Mouse (Mus musculus) liver, embryonic 15.5 days (tissue): ENCODE measurements at regions not wholly inside any gene's neighbourhood (a gene's known extent, or its start where the extent isn't known, plus 50 kb on each side); places are given as distances from the start of the nearest gene placed in this dataset.

ENCODE experiments used
- ATAC-seq: fragments of 200-750 bp; cut with Nextera tagmentation; 2 replicates; pipeline ENCODE4 v1.8.0; 2017; ENCODE audit warnings: moderate number of reproducible peaks, mild to moderate bottlenecking, moderate library complexity; ENCODE audit not compliant: insufficient read depth
- H3K27ac ChIP-seq: fragments of 300-500 bp; sonication (generic); replicated peaks from 2 replicates; pipeline ENCODE4 v1.5.1; 2015; ENCODE audit warnings: mild to moderate bottlenecking, inconsistent platforms
- H3K27me3 ChIP-seq: fragments of 300-500 bp; sonication (generic); 2 replicates; pipeline ENCODE4 v1.6.1; 2015; ENCODE audit warnings: mild to moderate bottlenecking, inconsistent platforms
- H3K36me3 ChIP-seq: fragments of 300-500 bp; sonication (generic); replicated peaks from 2 replicates; pipeline ENCODE4 v1.6.1; 2015; ENCODE audit warnings: moderate library complexity, mild to moderate bottlenecking, inconsistent platforms
- H3K4me1 ChIP-seq: fragments of 300-500 bp; sonication (generic); replicated peaks from 2 replicates; pipeline ENCODE4 v1.6.1; 2015; ENCODE audit warnings: inconsistent platforms
- H3K4me2 ChIP-seq: fragments of 300-500 bp; sonication (generic); 2 replicates; pipeline ENCODE4 v1.6.1; 2015; ENCODE audit warnings: moderate library complexity, mild to moderate bottlenecking, inconsistent platforms
- H3K4me3 ChIP-seq: fragments of 300-500 bp; sonication (generic); replicated peaks from 2 replicates; pipeline ENCODE4 v1.5.1; 2015; ENCODE audit warnings: mild to moderate bottlenecking, inconsistent platforms
- H3K9ac ChIP-seq: fragments of 300-500 bp; sonication (generic); 2 replicates; pipeline ENCODE4 v1.6.1; 2015; ENCODE audit warnings: moderate library complexity, mild to moderate bottlenecking, inconsistent platforms
- H3K9me3 ChIP-seq: fragments of 300-500 bp; sonication (generic); replicated peaks from 2 replicates; pipeline ENCODE4 v1.6.1; 2016; ENCODE audit warnings: inconsistent platforms
- WGBS: fragments of 180-500 bp; shearing (Covaris S2); methylation state at CpG from one replicate; pipeline ENCODE4 v1.1.7; 2015; ENCODE audit warnings: mixed read lengths; ENCODE audit not compliant: insufficient replicate concordance; 5-methylcytosine and 5-hydroxymethylcytosine counted together

DNA sequence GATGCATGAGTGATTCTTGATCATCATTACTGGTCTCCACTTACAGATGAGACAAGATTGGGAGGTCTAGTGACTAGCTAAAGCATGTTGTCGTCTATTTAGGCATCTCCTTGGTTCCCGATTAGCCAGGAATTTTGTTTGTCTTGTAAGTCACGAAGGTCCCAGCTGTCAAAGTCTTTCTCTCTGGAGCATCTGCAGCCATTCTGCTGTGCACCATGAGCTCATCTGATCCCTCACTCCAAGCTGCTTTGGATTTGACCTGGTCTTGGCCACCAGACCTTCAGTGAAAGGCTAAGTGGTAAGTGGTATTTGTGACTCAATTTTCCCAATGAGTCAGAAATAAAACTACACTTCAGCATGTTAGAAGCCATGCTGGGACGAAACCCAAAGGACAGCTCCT, 53.3 kb upstream of the Creb5 start:
- 52% methylated on average over 4 of the region's 4 CpGs for WGBS
- no peaks in the 10 kb centered on the region; the same call in 1 of the 2 replicates for H3K27me3 ChIP-seq
- no peak for ATAC-seq
- H3K4me3 ChIP-seq = no peak overlapping the region
- no peaks in the 10 kb centered on the region for H3K36me3 ChIP-seq
- no peak overlapping the region for H3K4me2 ChIP-seq
- H3K27ac ChIP-seq = no peak overlapping the region
- H3K9me3 ChIP-seq = no peaks in the 10 kb centered on the region
- H3K4me1 ChIP-seq = no peaks in the 10 kb centered on the region
- H3K9ac ChIP-seq = no peak overlapping the region

GRCm38 (mm10) chr6:53232616-53233015, 54.5 kb upstream of the Creb5 start:
- ATAC-seq = no peak
- Histone ChIP-seq H3K27me3 (no peaks in the 10 kb centered on the region; the same call in 1 of the 2 replicates), H3K9me3 (no peaks in the 10 kb centered on the region), H3K4me1 (no peaks in the 10 kb centered on the region), H3K4me2 (no peak overlapping the region), H3K4me3 (no peak overlapping the region), H3K27ac (no peak overlapping the region), H3K36me3 (no peaks in the 10 kb centered on the region), H3K9ac (no peak overlapping the region)
- 71% methylated on average over 5 of the region's 5 CpGs for WGBS

DNA sequence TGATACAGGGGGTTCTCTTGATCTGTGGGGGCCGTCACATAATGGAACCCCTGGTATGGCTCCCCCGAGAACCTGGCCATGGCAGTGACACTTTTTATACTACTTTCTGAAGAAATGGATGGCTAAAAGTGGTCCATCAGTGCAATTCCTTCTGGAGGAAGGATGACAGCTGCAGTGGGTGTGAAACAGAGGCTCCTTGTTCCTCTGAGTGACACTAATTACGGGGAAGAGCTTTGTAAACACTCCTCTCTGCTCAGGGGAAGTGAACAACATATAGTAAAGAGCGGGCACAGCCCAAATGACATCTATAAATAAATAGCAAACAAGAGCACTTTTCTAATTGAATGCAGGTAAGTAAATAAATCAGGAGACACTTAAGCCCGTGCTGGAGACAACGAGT, 57.7 kb upstream of the Creb5 start:
- Histone ChIP-seq H3K27me3 (no peaks in the 10 kb centered on the region), H3K4me2 (no peak overlapping the region), H3K4me3 (no peak overlapping the region), H3K9me3 (no peaks in the 10 kb centered on the region), H3K36me3 (no peaks in the 10 kb centered on the region), H3K27ac (no peak overlapping the region), H3K4me1 (no peaks in the 10 kb centered on the region), H3K9ac (no peak overlapping the region)
- no peak for ATAC-seq
- WGBS = 57% methylated on average over 6 of the region's 6 CpGs

DNA sequence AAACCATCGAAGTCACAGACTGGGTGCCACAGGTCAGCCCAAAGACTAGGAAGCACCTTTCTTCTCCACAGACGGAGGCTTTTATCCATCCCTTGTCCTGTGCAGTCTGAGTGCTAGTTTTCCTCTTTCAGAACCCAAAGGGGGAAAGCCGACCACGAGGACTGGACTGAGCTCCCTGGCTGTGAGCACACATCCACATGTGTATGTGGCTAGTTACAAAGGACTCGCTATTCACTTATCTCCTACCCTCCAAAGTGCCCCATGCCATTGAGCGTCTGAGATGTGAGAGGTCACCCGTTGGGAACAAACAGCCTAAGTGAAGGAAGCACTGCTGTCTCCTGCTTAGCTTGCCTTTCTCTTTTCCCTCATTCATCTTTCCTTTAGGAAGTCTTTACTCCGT, 65.0 kb upstream of the Creb5 start:
- no peaks in the 10 kb centered on the region for H3K4me1 ChIP-seq

GRCm38 (mm10) chr6:53221668-53222005, 65.4 kb upstream of the Creb5 start:
- Histone ChIP-seq H3K36me3 (no peaks in the 10 kb centered on the region), H3K9ac (no peak overlapping the region), H3K4me3 (no peak overlapping the region), H3K9me3 (no peaks in the 10 kb centered on the region), H3K4me2 (no peak overlapping the region), H3K4me1 (no peaks in the 10 kb centered on the region), H3K27ac (no peak overlapping the region), H3K27me3 (no peaks in the 10 kb centered on the region)
- 64% methylated on average over 4 of the region's 4 CpGs for WGBS
- ATAC-seq = no peak

More for the DNA sequence above, 65.0 kb upstream of the Creb5 start:
- ATAC-seq = no peak
- Histone ChIP-seq H3K27ac (no peak overlapping the region), H3K4me2 (no peak overlapping the region), H3K27me3 (no peaks in the 10 kb centered on the region), H3K9me3 (no peaks in the 10 kb centered on the region), H3K36me3 (no peaks in the 10 kb centered on the region), H3K9ac (no peak overlapping the region), H3K4me3 (no peak overlapping the region)
- WGBS = 58% methylated on average over 8 of the region's 8 CpGs

GRCm38 (mm10) chr6:53220784-53221667, 66.0 kb upstream of the Creb5 start:
- Histone ChIP-seq H3K9me3 (no peaks in the 10 kb centered on the region), H3K27ac (no peak overlapping the region), H3K9ac (no peak overlapping the region), H3K27me3 (no peaks in the 10 kb centered on the region), H3K4me1 (no peaks in the 10 kb centered on the region), H3K36me3 (no peaks in the 10 kb centered on the region), H3K4me3 (no peak overlapping the region), H3K4me2 (no peak overlapping the region)
- no peak for ATAC-seq
- WGBS = 65% methylated on average over 18 of the region's 18 CpGs

DNA sequence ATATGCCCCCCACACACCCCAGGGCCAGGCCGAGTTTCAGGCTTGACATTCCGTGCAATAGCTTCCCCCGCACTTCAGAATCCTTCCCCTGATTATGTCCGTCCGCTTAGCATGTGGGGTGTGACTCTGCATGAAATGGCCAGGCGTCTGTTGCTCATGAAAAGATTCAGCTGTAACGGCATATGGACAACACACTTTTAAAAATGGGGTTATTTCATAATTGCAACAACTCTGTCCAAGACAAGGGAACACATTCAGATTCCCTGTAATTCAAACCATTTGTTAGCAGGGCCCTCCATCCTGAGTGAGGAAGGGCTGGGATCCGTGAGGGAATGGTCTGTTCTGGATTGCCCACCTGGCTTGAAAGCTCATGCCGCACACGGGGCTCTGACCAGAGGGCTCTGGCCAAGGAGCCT, 68.2 kb upstream of the Creb5 start:
- WGBS = 67% methylated on average over 10 of the region's 10 CpGs
- Histone ChIP-seq H3K4me3 (no peak overlapping the region), H3K4me1 (no peaks in the 10 kb centered on the region), H3K4me2 (no peak overlapping the region), H3K9ac (no peak overlapping the region), H3K36me3 (no peaks in the 10 kb centered on the region), H3K9me3 (no peaks in the 10 kb centered on the region), H3K27me3 (no peaks in the 10 kb centered on the region), H3K27ac (no peak overlapping the region)
- no peak for ATAC-seq

GRCm38 (mm10) chr6:53217234-53218015, 69.6 kb upstream of the Creb5 start:
- Histone ChIP-seq H3K9me3 (no peaks in the 10 kb centered on the region), H3K4me3 (no peak overlapping the region), H3K36me3 (no peaks in the 10 kb centered on the region), H3K27me3 (no peaks in the 10 kb centered on the region), H3K27ac (no peak overlapping the region), H3K4me1 (no peaks in the 10 kb centered on the region), H3K4me2 (no peak overlapping the region), H3K9ac (no peak overlapping the region)
- WGBS = 47% methylated on average over 10 of the region's 10 CpGs
- no peak for ATAC-seq

DNA sequence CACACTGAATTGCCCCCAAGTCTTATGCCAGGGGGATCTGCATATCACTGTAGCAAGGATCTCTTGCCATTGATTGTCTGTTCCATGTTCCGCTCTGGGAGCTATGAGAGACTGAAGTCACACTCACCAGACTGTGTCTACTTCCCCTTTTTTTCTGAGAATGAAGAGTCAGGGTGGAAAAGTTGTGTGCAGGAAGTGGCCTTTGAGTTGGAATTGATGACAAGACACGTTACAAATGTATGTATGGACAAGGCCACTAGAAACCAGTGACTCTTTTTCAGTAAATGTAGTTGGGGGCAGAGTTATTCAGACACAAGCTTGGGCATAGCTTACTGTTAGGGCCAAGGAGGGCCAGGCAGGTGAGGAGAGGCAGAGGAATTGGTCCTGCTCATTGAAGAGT, 70.4 kb upstream of the Creb5 start:
- no peak for ATAC-seq
- Histone ChIP-seq H3K4me1 (no peaks in the 10 kb centered on the region), H3K27me3 (no peaks in the 10 kb centered on the region), H3K9ac (no peak overlapping the region), H3K9me3 (no peaks in the 10 kb centered on the region), H3K4me3 (no peak overlapping the region), H3K36me3 (no peaks in the 10 kb centered on the region), H3K27ac (no peak overlapping the region), H3K4me2 (no peak overlapping the region)
- WGBS = 9% methylated on average over 2 of the region's 2 CpGs

GRCm38 (mm10) chr6:53211420-53211819, 75.7 kb upstream of the Creb5 start:
- Histone ChIP-seq H3K4me2 (no peak overlapping the region), H3K9ac (no peak overlapping the region), H3K27me3 (no peaks in the 10 kb centered on the region), H3K4me3 (no peak overlapping the region), H3K9me3 (no peaks in the 10 kb centered on the region), H3K27ac (no peak overlapping the region), H3K4me1 (no peaks in the 10 kb centered on the region), H3K36me3 (no peaks in the 10 kb centered on the region)
- no peak for ATAC-seq
- WGBS = 46% methylated on average over 3 of the region's 3 CpGs

GRCm38 (mm10) chr6:53209398-53209797, 77.7 kb upstream of the Creb5 start:
- Histone ChIP-seq H3K9ac (no peak overlapping the region), H3K4me2 (no peak overlapping the region), H3K4me1 (no peaks in the 10 kb centered on the region), H3K9me3 (no peaks in the 10 kb centered on the region), H3K27ac (no peak overlapping the region), H3K4me3 (no peak overlapping the region), H3K27me3 (no peaks in the 10 kb centered on the region), H3K36me3 (no peaks in the 10 kb centered on the region)
- WGBS = 13% methylated on average over 6 of the region's 6 CpGs
- ATAC-seq = no peak
